Mouse (Mus musculus) skeletal muscle tissue, adult 2 months (tissue): ENCODE results near the gene Lix1l.

Experiments
- DNase-seq: peaks from one replicate; pipeline ENCODE4 v3.0.0-alpha.2; 2012; ENCODE audit warnings: low read depth, low spot score

Gene Lix1l

GRCm38 (mm10) chr3:96673514-96673913 is 72.6 kb downstream of the Lix1l start:
- DNase-seq, result no peak

DNA sequence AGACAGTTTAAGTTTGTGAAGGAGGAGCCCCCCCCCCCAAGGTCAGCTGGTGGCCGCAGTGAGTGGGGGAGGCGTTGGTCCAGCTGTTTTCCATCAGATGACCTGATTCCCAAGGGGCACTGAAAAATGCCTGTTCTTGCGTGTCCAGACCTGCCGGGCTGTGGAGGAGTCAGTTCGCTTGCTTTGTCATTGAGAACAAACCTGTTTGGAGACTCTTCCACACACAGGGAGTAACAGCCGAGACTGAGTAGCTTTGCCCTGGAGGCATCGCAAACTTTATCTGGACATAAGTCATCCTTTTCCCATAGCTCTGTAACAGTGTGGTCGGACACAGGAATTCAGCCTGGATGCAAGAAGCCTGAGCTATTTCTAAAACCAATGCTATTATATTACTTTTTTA is 73.5 kb downstream of the Lix1l start:
- DNase-seq, result no peak

GRCm38 (mm10) chr3:96675171-96675570 is 74.2 kb downstream of the Lix1l start:
- DNase-seq, result no peak

GRCm38 (mm10) chr3:96675690-96676089 is 74.7 kb downstream of the Lix1l start:
- DNase-seq, result no peak
